Mouse (Mus musculus) limb, embryonic 11.5 days (tissue): ENCODE results near the gene Nek8. TPM values are rescaled to one million over a fixed set of nuclear protein-coding genes. Genes with fewer than 3 reads are reported as not detected.

ENCODE experiments used
- ATAC-seq: fragments of 200-750 bp; cut with Nextera tagmentation; 2 replicates; pipeline ENCODE4 v1.8.0; 2017; ENCODE audit warnings: low read depth; ENCODE audit not compliant: insufficient number of reproducible peaks, low FRiP score, low TSS enrichment
- DNase-seq: peaks from one replicate; pipeline ENCODE4 v3.0.0-alpha.2; 2015; ENCODE audit warnings: low spot score
- H3K27ac ChIP-seq: fragments of 300-500 bp; sonication (generic); replicated peaks from 2 replicates; pipeline ENCODE4 v1.5.1; 2014; ENCODE audit warnings: low read depth, mild to moderate bottlenecking, low read length
- H3K27me3 ChIP-seq: fragments of 300-500 bp; sonication (generic); 2 replicates; pipeline ENCODE4 v1.6.1; 2014; ENCODE audit warnings: mild to moderate bottlenecking, low read length, mixed read lengths; ENCODE audit not compliant: control insufficient read depth, insufficient read depth
- H3K36me3 ChIP-seq: fragments of 300-500 bp; sonication (generic); 2 replicates; pipeline ENCODE4 v1.6.1; 2014; ENCODE audit warnings: mild to moderate bottlenecking, low read length, moderate library complexity, mixed read lengths; ENCODE audit not compliant: control insufficient read depth, insufficient read depth
- H3K4me1 ChIP-seq: fragments of 300-500 bp; sonication (generic); 2 replicates; pipeline ENCODE4 v1.6.1; 2014; ENCODE audit warnings: low read length, mixed read lengths; ENCODE audit not compliant: control insufficient read depth, insufficient read depth
- H3K4me2 ChIP-seq: fragments of 300-500 bp; sonication (generic); 2 replicates; pipeline ENCODE4 v1.6.1; 2014; ENCODE audit warnings: low read depth, mild to moderate bottlenecking, moderate library complexity; ENCODE audit not compliant: severe bottlenecking
- H3K4me3 ChIP-seq: fragments of 300-500 bp; sonication (generic); 2 replicates; pipeline ENCODE4 v1.5.1; 2014; ENCODE audit warnings: low read depth, low read length
- H3K9ac ChIP-seq: fragments of 300-500 bp; sonication (generic); 2 replicates; pipeline ENCODE4 v1.6.1; 2014; ENCODE audit warnings: mild to moderate bottlenecking, low read length
- H3K9me3 ChIP-seq: fragments of 300-500 bp; sonication (generic); 2 replicates; pipeline ENCODE4 v1.6.1; 2016; ENCODE audit warnings: low read length; ENCODE audit not compliant: control insufficient read depth
- WGBS: fragments of 180-500 bp; shearing (Covaris S2); extraction: QIAGEN DNeasy Blood & Tissue Kit; methylation state at CpG from one replicate; pipeline ENCODE4 v1.1.7; 2014; 5-methylcytosine and 5-hydroxymethylcytosine counted together
- polyA plus RNA-seq: library from polyadenylated mRNA; unstranded; fragments of >200 nt; fragmentation: Nextera tagmentation; extraction: Ambion mirVana; gene quantifications from 2 replicates; pipeline ENCODE4 v1.2.1, GENCODE M21; 2014

The Nek8 gene
- polyA plus RNA-seq, 1 experiment from 2014 or later: 15.0 TPM

DNA sequence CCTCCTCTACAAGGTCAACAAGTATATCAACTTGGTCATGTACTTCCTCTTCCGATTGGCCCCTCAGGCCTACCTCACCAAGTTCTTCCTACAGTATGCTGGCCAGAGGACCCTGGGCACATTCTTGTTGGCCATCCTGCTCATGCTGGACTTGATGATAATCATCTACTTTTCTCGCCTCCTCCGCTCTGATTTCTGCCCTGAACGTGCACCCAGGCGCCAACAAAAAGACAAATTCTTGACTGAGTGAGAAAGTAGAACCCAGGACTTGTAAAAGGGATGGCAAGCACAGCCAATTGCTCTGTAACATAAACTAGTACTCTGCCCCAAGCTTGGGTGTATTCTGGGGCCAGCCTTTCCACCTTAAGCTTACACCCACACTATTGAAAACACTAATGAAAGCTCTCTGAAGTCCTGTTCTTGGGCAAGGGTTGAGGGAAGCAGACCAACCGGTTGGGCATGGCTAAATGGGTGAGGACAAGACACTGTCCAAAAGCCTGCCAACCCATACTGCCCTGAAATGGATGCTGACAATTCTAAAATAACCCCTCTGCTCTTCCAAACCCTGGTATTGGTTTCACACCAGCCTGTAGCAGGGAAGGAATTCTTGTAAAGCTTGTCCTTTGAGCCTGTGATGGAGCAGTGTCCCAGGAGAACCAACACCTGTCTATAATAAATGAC lies 3.7 kb upstream of the Nek8 start:
- Histone ChIP-seq H3K9me3 (no peaks in the 10 kb centered on the region), H3K4me1 (peaks cover 30% of the 10 kb centered on the region), H3K27ac (no peak overlapping the region), H3K36me3 (peaks cover 9% of the 10 kb centered on the region), H3K9ac (no peak overlapping the region), H3K4me2 (no peak overlapping the region), H3K4me3 (no peak overlapping the region), H3K27me3 (no peaks in the 10 kb centered on the region)
- WGBS: 82% methylated on average over 6 of the region's 6 CpGs
- no peak for DNase-seq
- no peak for ATAC-seq

DNA sequence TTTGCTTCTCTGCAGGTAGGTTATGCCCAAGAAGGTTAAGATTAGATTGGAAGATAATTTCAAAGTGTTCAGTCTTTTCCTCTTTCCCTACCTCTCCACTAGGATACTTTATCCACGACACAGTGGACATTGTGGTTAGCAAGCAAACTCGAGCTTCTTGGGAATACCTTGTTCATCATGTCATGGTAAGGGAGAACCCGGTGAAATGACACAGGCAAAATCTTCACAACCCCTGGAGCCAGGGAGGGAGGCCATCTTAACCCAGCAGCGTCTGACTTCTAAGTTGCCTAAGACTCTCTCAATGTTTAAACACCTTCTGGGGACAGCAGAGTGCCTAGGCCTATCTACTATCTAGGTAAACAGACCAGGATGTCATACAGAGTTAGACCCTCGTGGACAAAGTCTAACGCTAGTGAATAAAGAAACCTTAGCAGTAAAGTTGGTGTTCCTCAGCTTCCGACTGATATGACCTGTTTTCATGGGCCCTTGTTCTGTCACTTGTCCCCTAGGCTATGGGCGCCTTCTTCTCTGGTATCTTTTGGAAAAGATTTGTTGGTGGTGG lies 3.0 kb upstream of the Nek8 start:
- H3K4me2 ChIP-seq: peak overlapping the region; percentile 97
- no peaks in the 10 kb centered on the region for H3K9me3 ChIP-seq
- no peak overlapping the region for H3K27ac ChIP-seq
- 31% methylated on average over 8 of the region's 8 CpGs for WGBS
- no peaks in the 10 kb centered on the region for H3K27me3 ChIP-seq
- peaks cover 9% of the 10 kb centered on the region for H3K36me3 ChIP-seq
- ATAC-seq: no peak
- peak overlapping the region; percentile 76 for H3K9ac ChIP-seq
- no peak for DNase-seq
- H3K4me3 ChIP-seq: peak overlapping the region; percentile 59
- peaks cover 30% of the 10 kb centered on the region for H3K4me1 ChIP-seq

DNA sequence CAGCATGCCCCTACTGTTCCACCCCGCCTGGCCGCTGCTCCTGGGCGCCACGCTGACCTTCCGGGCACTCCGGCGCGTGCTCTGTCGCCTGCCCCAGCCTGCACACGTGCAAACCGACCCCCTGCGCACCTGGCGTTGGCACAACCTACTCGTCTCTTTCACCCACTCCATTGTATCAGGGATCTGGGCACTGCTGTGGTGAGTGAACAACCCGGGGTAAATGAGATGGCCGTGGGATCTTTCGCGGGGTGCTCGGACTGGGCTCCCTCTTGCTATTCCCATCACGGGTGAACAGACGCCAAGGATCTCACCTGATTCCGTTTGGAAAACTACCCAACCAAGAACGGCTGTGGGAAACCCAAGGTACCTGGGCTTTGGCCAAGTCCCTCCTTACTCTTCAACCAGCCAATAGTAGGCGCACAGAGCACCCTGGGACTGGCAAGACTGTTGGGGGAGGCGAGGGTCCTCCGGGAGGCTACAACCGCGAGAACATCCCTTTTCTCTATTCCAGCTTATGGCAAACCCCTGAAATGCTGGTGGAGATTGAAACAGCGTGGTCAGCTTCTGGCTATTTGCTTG lies 2.5 kb upstream of the Nek8 start:
- under 1% methylated on average over 29 of the region's 29 CpGs for WGBS
- peak overlapping the region; percentile 95 for H3K27ac ChIP-seq
- peak; percentile 28 for ATAC-seq
- H3K4me3 ChIP-seq: peak overlapping the region; percentile 59
- peaks cover 9% of the 10 kb centered on the region for H3K36me3 ChIP-seq
- H3K4me2 ChIP-seq: peak overlapping the region; percentile 97
- H3K9me3 ChIP-seq: no peaks in the 10 kb centered on the region
- H3K27me3 ChIP-seq: no peaks in the 10 kb centered on the region
- peaks cover 30% of the 10 kb centered on the region for H3K4me1 ChIP-seq
- peak; percentile 72 for DNase-seq
- H3K9ac ChIP-seq: peak overlapping the region; percentile 76

DNA sequence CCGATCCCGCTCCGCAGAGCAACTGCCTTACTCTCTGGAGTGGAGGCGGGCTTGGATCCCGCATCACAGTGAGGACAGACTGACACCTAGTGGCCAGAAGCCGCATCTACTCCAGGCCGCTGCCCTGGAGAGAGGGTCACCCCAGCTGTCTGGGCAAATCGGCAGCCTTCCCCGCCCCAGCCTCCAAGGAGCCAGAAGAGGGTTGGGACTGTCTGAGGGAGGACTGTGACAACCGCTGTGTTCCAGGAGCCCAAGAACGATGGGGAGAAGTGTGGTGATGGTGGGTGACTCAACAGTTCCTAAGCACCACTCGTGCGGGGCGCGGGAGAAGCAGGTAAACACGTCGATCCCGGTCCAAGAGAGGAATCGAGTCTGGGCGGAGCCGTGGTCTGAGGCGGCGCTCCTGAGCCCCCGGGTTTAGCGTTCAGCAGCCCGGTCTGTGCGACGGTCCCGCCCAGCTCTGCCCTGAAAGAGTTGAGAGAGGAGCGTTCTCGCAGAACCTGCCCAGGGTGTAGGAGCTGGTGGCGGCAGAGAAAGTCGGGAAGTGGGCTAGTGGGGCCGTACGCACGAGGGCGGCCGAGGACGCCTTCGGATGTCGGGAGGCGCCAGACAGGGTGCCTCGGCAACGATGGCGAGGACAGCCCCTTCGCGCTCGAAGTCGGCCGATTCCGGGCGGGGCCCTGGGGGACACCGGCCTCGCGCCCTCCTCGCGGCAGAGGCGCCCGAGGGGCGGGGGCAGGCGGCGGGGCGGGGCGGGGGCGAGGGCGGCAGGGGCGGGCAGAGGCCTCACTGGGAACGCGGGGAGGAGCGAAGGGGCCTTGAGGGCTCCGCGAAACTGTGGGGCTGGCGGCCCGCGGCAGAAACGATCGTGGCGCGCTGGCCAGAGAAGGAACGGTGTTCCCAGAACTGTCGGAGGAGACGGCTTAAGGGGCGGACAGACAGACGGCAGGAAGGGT lies 1.7 kb upstream of the Nek8 start:
- no peaks in the 10 kb centered on the region for H3K27me3 ChIP-seq
- peak overlapping the region; percentile 97 for H3K4me2 ChIP-seq
- no peaks in the 10 kb centered on the region for H3K9me3 ChIP-seq
- H3K27ac ChIP-seq: peak overlapping the region; percentile 95
- peak overlapping the region; percentile 59 for H3K4me3 ChIP-seq
- under 1% methylated on average over 74 of the region's 84 CpGs for WGBS
- ATAC-seq (peak; percentile 69), DNase-seq (peak; percentile 99)
- H3K9ac ChIP-seq: peak overlapping the region; percentile 76
- H3K4me1 ChIP-seq: peaks cover 30% of the 10 kb centered on the region
- peaks cover 9% of the 10 kb centered on the region for H3K36me3 ChIP-seq

DNA sequence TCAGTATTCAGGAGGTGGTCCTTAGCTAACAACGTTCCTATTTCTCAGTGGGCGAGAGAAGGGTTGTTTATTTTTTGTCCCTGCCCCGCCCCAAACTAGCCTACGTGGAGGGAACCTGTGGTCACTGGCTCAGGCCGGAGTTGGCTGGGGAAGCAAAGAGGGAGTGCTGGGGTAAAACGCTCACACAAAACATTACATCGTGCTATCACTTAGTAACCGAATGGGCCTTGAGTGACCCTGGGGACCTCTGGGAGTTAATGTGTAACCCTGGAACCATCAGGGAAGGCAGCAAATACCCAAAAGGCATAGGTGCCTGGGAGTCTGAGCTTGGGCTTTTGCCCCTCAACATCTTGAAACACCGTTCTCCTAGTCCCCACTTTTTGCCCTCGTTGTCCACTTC lies 962 bp upstream of the Nek8 start:
- Histone ChIP-seq H3K4me2 (peak overlapping the region; percentile 97), H3K4me3 (peak overlapping the region; percentile 59), H3K4me1 (peaks cover 28% of the 10 kb centered on the region), H3K27ac (peak overlapping the region; percentile 95), H3K36me3 (peaks cover 9% of the 10 kb centered on the region), H3K9ac (peak overlapping the region; percentile 76), H3K9me3 (no peaks in the 10 kb centered on the region), H3K27me3 (no peaks in the 10 kb centered on the region)
- no peak for ATAC-seq
- under 1% methylated on average over 10 of the region's 10 CpGs for WGBS
- no peak for DNase-seq

DNA sequence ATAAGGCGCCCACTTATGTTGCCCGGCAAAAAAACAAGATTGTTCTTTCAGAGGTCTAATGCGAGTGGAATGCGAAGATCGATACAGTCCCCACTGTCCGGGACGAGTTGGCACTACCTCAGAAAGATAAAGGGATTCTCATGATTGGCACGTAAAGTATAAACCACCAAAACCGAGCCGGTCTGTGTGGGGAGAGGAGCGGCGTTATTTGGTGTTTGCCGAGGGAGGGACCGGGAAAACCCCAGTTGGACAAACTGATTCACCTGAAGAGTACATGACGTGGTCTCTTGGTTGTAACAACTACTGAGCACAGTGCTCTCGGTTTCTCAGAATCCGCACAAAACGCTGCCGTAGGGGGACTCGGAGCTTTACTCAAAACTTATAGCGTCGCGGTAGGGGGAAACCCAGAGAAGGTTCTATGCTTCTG lies 443 bp upstream of the Nek8 start:
- Histone ChIP-seq H3K27me3 (no peaks in the 10 kb centered on the region), H3K9me3 (no peaks in the 10 kb centered on the region), H3K27ac (no peak overlapping the region), H3K4me1 (peaks cover 28% of the 10 kb centered on the region), H3K9ac (peak overlapping the region; percentile 64; the same call in 1 of the 2 replicates), H3K36me3 (peaks cover 9% of the 10 kb centered on the region), H3K4me2 (peak overlapping the region; percentile 97), H3K4me3 (peak overlapping the region; percentile 59)
- under 1% methylated on average over 23 of the region's 23 CpGs for WGBS
- no peak for ATAC-seq
- DNase-seq: no peak

DNA sequence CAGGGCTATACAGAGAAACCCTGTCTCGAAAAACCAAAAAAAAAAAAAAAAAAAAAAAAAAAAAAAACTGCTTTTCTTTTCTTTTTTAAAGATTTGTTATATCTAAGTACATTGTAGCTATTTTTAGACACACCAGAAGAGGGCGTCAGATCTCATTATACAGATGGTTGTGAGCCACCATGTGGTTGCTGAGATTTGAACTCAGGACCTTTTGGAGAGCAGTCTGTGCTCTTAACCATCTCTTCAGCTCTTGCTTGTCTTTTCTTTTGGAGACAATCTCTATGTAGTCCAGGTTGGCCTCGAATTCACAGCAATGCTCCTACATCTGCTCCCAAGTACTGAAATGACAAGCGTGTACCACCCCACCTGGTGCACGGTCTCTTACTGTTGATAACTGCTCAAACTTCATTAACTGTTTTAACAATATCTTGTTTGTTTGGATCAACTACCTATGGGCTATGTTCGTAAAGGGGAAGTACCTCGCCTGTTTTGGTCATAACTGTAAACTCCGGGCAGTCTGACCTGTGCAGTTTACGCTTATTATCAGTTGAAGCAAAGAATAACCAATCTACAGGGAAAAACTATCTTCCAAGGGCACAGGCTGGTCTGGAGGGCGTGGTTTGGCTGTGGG lies 589 bp downstream of the Nek8 start:
- Histone ChIP-seq H3K9me3 (no peaks in the 10 kb centered on the region), H3K4me2 (peak overlapping the region; percentile 97; the same call in 1 of the 2 replicates), H3K4me1 (peaks cover 27% of the 10 kb centered on the region), H3K36me3 (peaks cover 7% of the 10 kb centered on the region), H3K27me3 (no peaks in the 10 kb centered on the region), H3K27ac (no peak overlapping the region; the same call in 1 of the 2 replicates), H3K4me3 (peak overlapping the region; percentile 59), H3K9ac (peak overlapping the region; percentile 64)
- 4% methylated on average over 9 of the region's 10 CpGs for WGBS
- DNase-seq (peak; percentile 49), ATAC-seq (no peak)
